Mouse (Mus musculus) E14TG2a.4 (cell line): ENCODE measurements around the gene Irf2.

ENCODE experiments used
- CTCF ChIP-seq: conservative IDR thresholded peaks from 2 replicates; pipeline ENCODE4 v1.5.1; 2014; ENCODE audit warnings: low read length
- NANOG ChIP-seq: IDR thresholded peaks from 2 replicates; pipeline ENCODE4 v1.6.1; 2014; ENCODE audit warnings: borderline replicate concordance, low read length, mixed read lengths
- POU5F1 ChIP-seq: IDR thresholded peaks from 2 replicates; pipeline ENCODE4 v1.6.1; 2014; ENCODE audit warnings: low read length, borderline replicate concordance

GRCm38 (mm10) chr8:46711496-46711895 lies 28.0 kb upstream of the Irf2 start:
- TF ChIP-seq CTCF (no peak), NANOG (no peak), POU5F1 (no peak)
